Mouse (Mus musculus) lung, postnatal 0 days (tissue): ENCODE measurements around the gene Mvb12a. TPM values are rescaled to one million over a fixed set of nuclear protein-coding genes. Genes with fewer than 3 reads are reported as not detected.

ENCODE experiments used
- ATAC-seq: fragments of 200-750 bp; cut with Nextera tagmentation; 2 replicates; pipeline ENCODE4 v1.8.0; 2017; ENCODE audit warnings: moderate library complexity
- DNase-seq: peaks from one replicate; pipeline ENCODE4 v3.0.0-alpha.2; 2016; ENCODE audit warnings: low spot score
- H3K27ac ChIP-seq: fragments of 300-500 bp; sonication (generic); 2 replicates; pipeline ENCODE4 v1.5.1; 2014; ENCODE audit warnings: antibody characterized with exemption, mild to moderate bottlenecking, low read length, mixed read lengths
- H3K27me3 ChIP-seq: fragments of 300-500 bp; sonication (generic); replicated peaks from 2 replicates; pipeline ENCODE4 v1.6.1; 2014; ENCODE audit warnings: low read length, mixed read lengths; ENCODE audit not compliant: insufficient read depth
- H3K36me3 ChIP-seq: fragments of 300-500 bp; sonication (generic); 2 replicates; pipeline ENCODE4 v1.6.1; 2014; ENCODE audit warnings: low read length, mixed read lengths; ENCODE audit not compliant: insufficient read depth
- H3K4me1 ChIP-seq: fragments of 300-500 bp; sonication (generic); 2 replicates; pipeline ENCODE4 v1.6.1; 2014; ENCODE audit warnings: antibody characterized with exemption, low read depth, low read length, mixed read lengths; ENCODE audit not compliant: insufficient read depth
- H3K4me2 ChIP-seq: fragments of 300-500 bp; sonication (generic); replicated peaks from 2 replicates; pipeline ENCODE4 v1.6.1; 2014; ENCODE audit warnings: low read depth, mild to moderate bottlenecking, low read length, moderate library complexity, mixed read lengths
- H3K4me3 ChIP-seq: fragments of 300-500 bp; sonication (generic); 2 replicates; pipeline ENCODE4 v1.5.1; 2014; ENCODE audit warnings: low read depth, low read length
- H3K9ac ChIP-seq: fragments of 300-500 bp; sonication (generic); replicated peaks from 2 replicates; pipeline ENCODE4 v1.6.1; 2014; ENCODE audit warnings: low read depth, mild to moderate bottlenecking
- H3K9me3 ChIP-seq: fragments of 300-500 bp; sonication (generic); 2 replicates; pipeline ENCODE4 v1.6.1; 2016; ENCODE audit warnings: low read length, mixed read lengths
- CTCF ChIP-seq: IDR thresholded peaks from 2 replicates; pipeline ENCODE4 v1.5.1; 2016; ENCODE audit warnings: antibody characterized with exemption, mild to moderate bottlenecking
- EP300 ChIP-seq: IDR thresholded peaks from 2 replicates; pipeline ENCODE4 v1.6.1; 2016; ENCODE audit warnings: antibody characterized with exemption, mild to moderate bottlenecking, control low read depth
- WGBS: fragments of 180-500 bp; shearing (Covaris S2); extraction: QIAGEN DNeasy Blood & Tissue Kit; methylation state at CpG from one replicate; pipeline ENCODE4 v1.1.7; 2014; 5-methylcytosine and 5-hydroxymethylcytosine counted together
- polyA plus RNA-seq: library from polyadenylated mRNA; unstranded; fragments of >200 nt; fragmentation: Nextera tagmentation; extraction: Ambion mirVana; gene quantifications from 2 replicates; pipeline ENCODE4 v1.2.1, GENCODE M21; 2015

Gene Mvb12a
- polyA plus RNA-seq, 1 experiment from 2014 or later: 112 TPM

- WGBS: 69% methylated on average over 3 of the region's 3 CpGs
- no peak for DNase-seq
These were observed 17.3 kb downstream of the Mvb12a start for GRCm38 (mm10) chr8:71560071-71560470.

GRCm38 (mm10) chr8:71560765-71561164 lies 18.0 kb downstream of the Mvb12a start:
- ATAC-seq: no peak
- H3K27me3 ChIP-seq: peaks cover 31% of the 10 kb centered on the region

More at GRCm38 (mm10) chr8:71560071-71560470, 17.3 kb downstream of the Mvb12a start:
- TF ChIP-seq EP300: no peak
- TF ChIP-seq CTCF: no peak
- ATAC-seq: no peak
- peaks cover 9% of the 10 kb centered on the region; the same call in 1 of the 2 replicates for H3K4me1 ChIP-seq
- peaks cover 31% of the 10 kb centered on the region for H3K27me3 ChIP-seq
- no peak overlapping the region for H3K9ac ChIP-seq
- H3K4me2 ChIP-seq: no peak overlapping the region
- H3K27ac ChIP-seq: no peak overlapping the region
- H3K36me3 ChIP-seq: no peaks in the 10 kb centered on the region
- no peak overlapping the region for H3K4me3 ChIP-seq
- no peaks in the 10 kb centered on the region for H3K9me3 ChIP-seq

GRCm38 (mm10) chr8:71561401-71561800 lies 18.7 kb downstream of the Mvb12a start:
- ATAC-seq (peak; percentile 49; the same call in 1 of the 2 replicates), DNase-seq (peak; percentile 81)
- WGBS: 4% methylated on average over 15 of the region's 15 CpGs
- no peak overlapping the region for H3K4me3 ChIP-seq
- H3K4me2 ChIP-seq: no peak overlapping the region
- H3K27ac ChIP-seq: no peak overlapping the region
- H3K9me3 ChIP-seq: no peaks in the 10 kb centered on the region
- no peak overlapping the region for H3K9ac ChIP-seq
- peaks cover 9% of the 10 kb centered on the region; the same call in 1 of the 2 replicates for H3K4me1 ChIP-seq
- H3K36me3 ChIP-seq: no peaks in the 10 kb centered on the region
- H3K27me3 ChIP-seq: peaks cover 31% of the 10 kb centered on the region
- TF ChIP-seq EP300: no peak
- TF ChIP-seq CTCF: peak; percentile 97

More at GRCm38 (mm10) chr8:71560765-71561164, 18.0 kb downstream of the Mvb12a start:
- no peak overlapping the region for H3K27ac ChIP-seq
- no peak overlapping the region for H3K4me2 ChIP-seq
- H3K9ac ChIP-seq: no peak overlapping the region
- no peak for DNase-seq
- peaks cover 9% of the 10 kb centered on the region; the same call in 1 of the 2 replicates for H3K4me1 ChIP-seq
- TF ChIP-seq EP300 (no peak), CTCF (no peak)
- H3K9me3 ChIP-seq: no peaks in the 10 kb centered on the region
- H3K4me3 ChIP-seq: no peak overlapping the region
- no peaks in the 10 kb centered on the region for H3K36me3 ChIP-seq
- 86% methylated on average over 5 of the region's 5 CpGs for WGBS

GRCm38 (mm10) chr8:71562751-71563150 lies 20.0 kb downstream of the Mvb12a start:
- H3K4me3 ChIP-seq: no peak overlapping the region
- no peak overlapping the region for H3K9ac ChIP-seq
- no peak overlapping the region for H3K27ac ChIP-seq
- no peaks in the 10 kb centered on the region for H3K36me3 ChIP-seq
- DNase-seq (peak; percentile 67), ATAC-seq (peak; percentile 66)
- H3K4me1 ChIP-seq: peaks cover 9% of the 10 kb centered on the region; the same call in 1 of the 2 replicates
- TF ChIP-seq CTCF (peak; percentile 95), EP300 (no peak)
- WGBS: under 1% methylated on average over 33 of the region's 33 CpGs
- peaks cover 28% of the 10 kb centered on the region for H3K27me3 ChIP-seq
- H3K9me3 ChIP-seq: no peaks in the 10 kb centered on the region
- peak overlapping the region; percentile 43 for H3K4me2 ChIP-seq

- WGBS: 82% methylated on average over 4 of the region's 4 CpGs
- ATAC-seq: no peak
- H3K4me1 ChIP-seq: peaks cover 11% of the 10 kb centered on the region; the same call in 1 of the 2 replicates
These were observed 21.3 kb downstream of the Mvb12a start for GRCm38 (mm10) chr8:71563992-71564391.

GRCm38 (mm10) chr8:71566501-71566900 lies 23.8 kb downstream of the Mvb12a start, which contains the start of gene Nxnl1:
Nxnl1 (minus strand) TSS chr8:71566601.
- DNase-seq (no peak), ATAC-seq (no peak)
- Histone ChIP-seq H3K9me3 (no peaks in the 10 kb centered on the region), H3K4me2 (no peak within 1 kb of the TSS), H3K9ac (no peak within 1 kb of the TSS), H3K36me3 (no peaks in the 10 kb centered on the region), H3K4me3 (no peak within 1 kb of the TSS), H3K27ac (no peak within 1 kb of the TSS), H3K27me3 (peaks cover 9% of the 10 kb centered on the region), H3K4me1 (peaks cover 13% of the 10 kb centered on the region; the same call in 1 of the 2 replicates)
- TF ChIP-seq CTCF: no peak
- WGBS: 56% methylated on average over 3 of the region's 3 CpGs

More at GRCm38 (mm10) chr8:71563992-71564391, 21.3 kb downstream of the Mvb12a start:
- H3K36me3 ChIP-seq: no peaks in the 10 kb centered on the region
- no peak overlapping the region for H3K9ac ChIP-seq
- H3K9me3 ChIP-seq: no peaks in the 10 kb centered on the region
- peaks cover 18% of the 10 kb centered on the region for H3K27me3 ChIP-seq
- TF ChIP-seq EP300: no peak
- TF ChIP-seq CTCF: peak; percentile 32
- H3K27ac ChIP-seq: no peak overlapping the region
- H3K4me3 ChIP-seq: no peak overlapping the region
- no peak overlapping the region for H3K4me2 ChIP-seq
- DNase-seq: no peak
